Mouse (Mus musculus): ENCODE measurements around the gene Bpifb5.
"Not testable (repeated sequence)": the region's sequence is repeated elsewhere in the genome, so short reads cannot be mapped to it uniquely, and the experiment has no call there.

The Bpifb5 gene

GRCm38 (mm10) chr2:154240771-154241170 is 17.2 kb downstream of the Bpifb5 start:
- no peak for DNase-seq (ENCODE audit: low read depth)

- DNase-seq (ENCODE audit: low read depth), result not testable (repeated sequence)
Observed at GRCm38 (mm10) chr2:154242726-154243125, 19.2 kb downstream of the Bpifb5 start.

GRCm38 (mm10) chr2:154243356-154244036 is 20.0 kb downstream of the Bpifb5 start:
- DNase-seq (ENCODE audit: low read depth), result no peak

GRCm38 (mm10) chr2:154245322-154245721 is 21.8 kb downstream of the Bpifb5 start:
- DNase-seq (ENCODE audit: low read depth), result no peak

GRCm38 (mm10) chr2:154255254-154255653 is 31.7 kb downstream of the Bpifb5 start:
- not testable (repeated sequence) for DNase-seq (ENCODE audit: low read depth)

DNA sequence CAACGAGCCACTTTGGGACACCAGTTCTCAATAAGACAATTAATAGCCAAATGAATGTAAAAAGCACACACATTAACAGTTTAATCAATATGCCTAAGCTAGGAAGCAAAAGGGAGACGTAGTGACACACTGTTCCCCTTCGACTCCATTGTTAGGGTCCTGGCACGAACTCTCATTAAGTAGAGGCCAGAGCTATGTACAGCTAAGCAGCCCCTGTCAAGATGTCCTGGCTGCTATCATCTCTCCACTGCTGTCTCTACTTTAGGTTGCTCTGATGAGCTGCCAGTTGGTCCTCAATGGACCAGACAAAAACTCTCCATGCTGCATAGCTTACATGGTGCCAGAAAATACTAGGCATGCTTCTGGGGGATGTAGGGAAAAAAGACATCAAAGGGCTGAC is 32.2 kb downstream of the Bpifb5 start:
- DNase-seq (ENCODE audit: low read depth), result no peak

DNA sequence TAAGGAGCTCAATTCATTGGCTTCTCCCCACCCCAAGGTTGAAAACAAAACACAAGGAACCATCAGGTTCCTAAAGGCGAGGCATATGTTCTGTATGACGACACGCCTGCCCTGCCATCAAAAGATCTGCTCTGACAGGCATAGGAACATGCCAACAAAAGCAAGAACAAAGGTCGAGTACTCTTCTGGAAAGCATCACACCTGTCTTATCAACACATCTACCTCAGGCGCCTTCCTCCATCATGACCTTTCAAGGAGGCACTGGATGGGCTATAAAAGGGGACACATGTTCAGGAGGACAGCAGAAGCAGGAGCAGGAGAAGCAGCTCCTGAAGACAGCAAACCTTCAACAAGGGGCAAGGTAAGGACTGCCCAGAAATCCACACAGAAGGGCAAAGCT is 34.0 kb downstream of the Bpifb5 start, which contains the start of gene Bpifb9a:
Gene Bpifb9a (plus strand): TSS at position 301 of the 400 bp plus-strand sequence.
- DNase-seq (ENCODE audit: low read depth), result not testable (repeated sequence)

GRCm38 (mm10) chr2:154264397-154264796 is 40.9 kb downstream of the Bpifb5 start:
- not testable (repeated sequence) for DNase-seq (ENCODE audit: low read depth)
